Mouse (Mus musculus) thymus, adult 2 months (tissue): Measurements from ENCODE around the gene Lta.

Source experiments
- CTCF ChIP-seq: fragments of 200-500 bp; IDR thresholded peaks from 2 replicates; pipeline ENCODE4 v1.5.1; 2012; ENCODE audit warnings: mild to moderate bottlenecking, control low read depth, low read length, moderate library complexity, borderline replicate concordance; ENCODE audit not compliant: control insufficient read depth, poor library complexity, insufficient read depth; ENCODE audit errors: extremely low read depth
- POLR2A ChIP-seq: fragments of 200-500 bp; IDR thresholded peaks from 2 replicates; pipeline ENCODE4 v1.6.1; 2012; ENCODE audit warnings: mild to moderate bottlenecking, low read length, control low read depth, moderate library complexity; ENCODE audit not compliant: control insufficient read depth, poor library complexity, insufficient read depth; ENCODE audit errors: extremely low read depth

GRCm38 (mm10) chr17:35224641-35225040, 19.5 kb upstream of the Lta start:
- TF ChIP-seq POLR2A (no peak), CTCF (no peak)
